Mouse (Mus musculus) megakaryocyte, embryonic 14.5 days (primary cell): Measurements from ENCODE around the gene Tmem255b.

Experiments used
- FLI1 ChIP-seq: IDR thresholded peaks from 2 replicates; pipeline ENCODE4 v1.6.1; 2012; ENCODE audit warnings: low read length, inconsistent platforms, mixed read lengths
- GATA1 ChIP-seq: IDR thresholded peaks from 3 replicates; pipeline ENCODE4 v1.6.1; 2012; ENCODE audit warnings: mixed read lengths, low read length, inconsistent platforms, borderline replicate concordance

- TF ChIP-seq GATA1, result no peak
- no peak for TF ChIP-seq FLI1
Observed at GRCm38 (mm10) chr8:13465324-13465723, 30.3 kb downstream of the Tmem255b start.
